Mouse (Mus musculus): ENCODE data around the gene Pitpna. TPM values are rescaled to one million over a fixed set of nuclear protein-coding genes. Genes with fewer than 3 reads are reported as not detected.

Gene Pitpna
- polyA plus RNA-seq, 1 experiment from 2014 or later = 107 TPM

DNA sequence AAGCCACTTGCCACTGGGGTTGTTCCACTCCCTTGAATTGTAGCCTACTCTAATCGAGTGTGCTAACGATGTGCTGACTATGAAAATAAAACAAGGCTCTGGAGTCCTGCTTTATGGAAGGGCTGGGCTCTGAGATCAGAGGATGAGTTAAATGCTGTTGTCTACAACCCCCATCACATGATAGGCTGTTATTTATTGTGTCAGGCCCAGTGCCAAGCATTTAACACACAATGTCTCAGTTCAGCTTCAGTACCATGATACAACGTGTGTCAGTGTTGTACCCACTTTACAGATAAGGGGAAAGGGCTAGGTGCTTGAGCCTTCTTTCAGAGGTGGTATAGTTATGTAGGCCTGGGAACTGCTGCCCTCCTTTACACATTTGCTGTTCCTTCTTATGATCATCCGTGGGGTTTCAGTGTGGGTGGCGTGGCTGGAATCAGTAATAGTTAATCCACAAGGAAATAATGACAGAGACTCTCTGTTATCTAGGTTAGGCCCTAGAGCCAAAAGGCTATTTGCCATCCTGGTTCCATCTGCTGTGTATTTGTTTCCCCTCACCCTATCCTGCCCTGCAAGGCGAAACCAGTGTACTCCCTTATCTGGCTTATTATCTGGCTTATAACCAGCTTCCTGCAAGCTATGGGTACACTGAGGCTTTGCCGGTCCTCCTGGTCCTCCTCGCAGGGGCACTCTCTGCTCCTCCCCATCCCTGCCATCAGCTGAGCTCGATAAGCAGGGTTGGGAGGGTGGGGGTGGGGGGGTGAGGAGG, 20.4 kb upstream of the Pitpna start:
- H3K4me1 ChIP-seq = peaks cover 7% of the 10 kb centered on the region
- H3K27ac ChIP-seq (replicated peaks) = no peak overlapping the region
- no peaks in the 10 kb centered on the region for H3K9me3 ChIP-seq
- H3K4me3 ChIP-seq = no peak overlapping the region
- H3K36me3 ChIP-seq = peaks cover 41% of the 10 kb centered on the region
- H3K27me3 ChIP-seq = no peaks in the 10 kb centered on the region
- H3K9ac ChIP-seq (replicated peaks) = no peak overlapping the region
- no peak overlapping the region for H3K4me2 ChIP-seq (replicated peaks)
- WGBS = 72% methylated on average over 9 of the region's 9 CpGs
- ATAC-seq (ENCODE audit: low FRiP score, low read depth) = no peak

DNA sequence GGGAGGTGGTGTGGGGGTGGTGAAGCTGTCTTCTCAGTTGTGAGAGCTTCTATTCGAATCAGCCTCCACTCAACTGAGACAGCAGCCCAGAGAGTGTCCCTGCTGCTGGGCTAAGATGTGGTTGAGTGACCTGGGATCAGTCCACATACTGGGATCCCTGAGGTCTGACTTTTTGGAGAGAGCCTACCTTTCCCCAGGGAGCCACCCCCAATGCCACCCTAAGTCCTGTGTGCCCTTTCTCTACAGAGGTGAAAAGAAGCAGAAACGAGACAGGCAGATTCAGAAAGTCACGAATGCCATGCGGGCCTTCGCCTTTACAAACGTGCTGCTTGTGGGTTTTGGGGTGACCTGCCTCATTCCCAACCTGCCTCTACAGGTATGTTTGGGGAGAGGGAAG, 19.8 kb upstream of the Pitpna start:
- WGBS = 76% methylated on average over 6 of the region's 6 CpGs

DNA sequence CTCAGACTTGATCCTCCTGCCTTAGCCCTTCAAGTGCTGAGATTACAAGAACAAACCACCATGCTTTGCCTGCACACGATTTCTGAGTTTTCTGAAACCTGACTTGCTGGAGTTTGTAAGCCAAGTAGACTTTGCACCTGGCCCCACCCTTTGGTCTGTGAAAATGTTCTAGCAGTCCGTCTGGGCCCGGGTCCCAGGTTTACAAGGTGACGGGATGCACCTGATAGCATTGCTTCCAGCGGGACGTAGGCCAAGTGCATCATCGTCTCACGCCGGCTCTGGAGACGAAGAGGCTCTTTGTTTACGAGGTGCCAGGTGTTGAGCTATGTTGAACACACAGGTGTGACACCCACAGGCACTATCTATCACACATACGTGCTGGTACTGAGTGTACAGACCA, 18.9 kb upstream of the Pitpna start:
- ATAC-seq (ENCODE audit: low FRiP score, low read depth) = no peak
- 94% methylated on average over 12 of the region's 12 CpGs for WGBS
- Histone ChIP-seq H3K4me3 (no peak overlapping the region), H3K27me3 (no peaks in the 10 kb centered on the region), H3K36me3 (peaks cover 29% of the 10 kb centered on the region), H3K4me1 (peaks cover 15% of the 10 kb centered on the region), H3K4me2 (replicated peaks) (no peak overlapping the region), H3K9me3 (no peaks in the 10 kb centered on the region), H3K27ac (replicated peaks) (no peak overlapping the region), H3K9ac (replicated peaks) (no peak overlapping the region)

More for the DNA sequence above, 19.8 kb upstream of the Pitpna start:
- H3K9me3 ChIP-seq = no peaks in the 10 kb centered on the region
- H3K4me3 ChIP-seq = no peak overlapping the region
- no peak overlapping the region for H3K9ac ChIP-seq (replicated peaks)
- H3K27ac ChIP-seq (replicated peaks) = no peak overlapping the region
- peaks cover 35% of the 10 kb centered on the region for H3K36me3 ChIP-seq
- no peak for ATAC-seq (ENCODE audit: low FRiP score, low read depth)
- no peaks in the 10 kb centered on the region for H3K27me3 ChIP-seq
- no peak overlapping the region for H3K4me2 ChIP-seq (replicated peaks)
- H3K4me1 ChIP-seq = peaks cover 13% of the 10 kb centered on the region

DNA sequence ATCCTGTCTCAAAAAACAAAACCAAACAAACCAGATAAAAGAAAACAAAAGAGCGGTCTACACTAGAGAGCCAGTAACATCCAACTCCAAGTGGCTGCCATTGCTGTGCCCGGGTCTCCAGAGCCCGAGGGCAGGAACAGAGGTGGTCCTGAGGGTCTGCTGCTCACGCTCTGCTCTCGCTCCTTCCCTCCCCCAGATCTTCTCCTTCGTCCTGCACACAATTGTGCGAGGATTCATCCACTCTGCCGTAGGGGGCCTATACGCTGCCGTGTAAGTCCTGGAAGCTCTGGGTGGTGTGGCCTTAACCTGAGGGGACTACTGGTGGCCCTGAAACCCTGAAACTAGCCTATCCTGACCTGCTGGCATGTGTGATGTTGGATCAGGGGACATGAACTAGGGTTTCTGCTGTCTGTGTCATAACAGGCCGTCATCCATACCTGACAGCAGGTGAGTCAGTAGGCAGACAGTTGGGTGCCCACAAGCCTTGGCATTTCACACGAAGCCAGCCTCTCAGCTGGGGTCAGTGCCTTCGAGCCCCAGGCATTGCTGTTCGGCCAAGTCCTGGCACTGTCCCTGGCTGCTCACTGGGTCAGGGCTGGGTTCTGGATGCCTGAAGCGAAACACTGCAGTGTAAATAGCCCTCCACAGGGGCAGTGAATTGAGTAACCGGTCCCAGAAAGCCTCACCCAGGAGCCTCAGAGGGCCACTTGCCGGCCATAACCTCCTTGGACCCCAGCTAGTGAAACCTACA, 17.3 kb upstream of the Pitpna start:
- Histone ChIP-seq H3K4me3 (no peak overlapping the region), H3K4me1 (peaks cover 15% of the 10 kb centered on the region), H3K9ac (replicated peaks) (no peak overlapping the region), H3K4me2 (replicated peaks) (no peak overlapping the region), H3K36me3 (peaks cover 27% of the 10 kb centered on the region), H3K9me3 (no peaks in the 10 kb centered on the region), H3K27me3 (no peaks in the 10 kb centered on the region), H3K27ac (replicated peaks) (no peak overlapping the region)
- 92% methylated on average over 17 of the region's 17 CpGs for WGBS
- ATAC-seq (ENCODE audit: low FRiP score, low read depth) = no peak

DNA sequence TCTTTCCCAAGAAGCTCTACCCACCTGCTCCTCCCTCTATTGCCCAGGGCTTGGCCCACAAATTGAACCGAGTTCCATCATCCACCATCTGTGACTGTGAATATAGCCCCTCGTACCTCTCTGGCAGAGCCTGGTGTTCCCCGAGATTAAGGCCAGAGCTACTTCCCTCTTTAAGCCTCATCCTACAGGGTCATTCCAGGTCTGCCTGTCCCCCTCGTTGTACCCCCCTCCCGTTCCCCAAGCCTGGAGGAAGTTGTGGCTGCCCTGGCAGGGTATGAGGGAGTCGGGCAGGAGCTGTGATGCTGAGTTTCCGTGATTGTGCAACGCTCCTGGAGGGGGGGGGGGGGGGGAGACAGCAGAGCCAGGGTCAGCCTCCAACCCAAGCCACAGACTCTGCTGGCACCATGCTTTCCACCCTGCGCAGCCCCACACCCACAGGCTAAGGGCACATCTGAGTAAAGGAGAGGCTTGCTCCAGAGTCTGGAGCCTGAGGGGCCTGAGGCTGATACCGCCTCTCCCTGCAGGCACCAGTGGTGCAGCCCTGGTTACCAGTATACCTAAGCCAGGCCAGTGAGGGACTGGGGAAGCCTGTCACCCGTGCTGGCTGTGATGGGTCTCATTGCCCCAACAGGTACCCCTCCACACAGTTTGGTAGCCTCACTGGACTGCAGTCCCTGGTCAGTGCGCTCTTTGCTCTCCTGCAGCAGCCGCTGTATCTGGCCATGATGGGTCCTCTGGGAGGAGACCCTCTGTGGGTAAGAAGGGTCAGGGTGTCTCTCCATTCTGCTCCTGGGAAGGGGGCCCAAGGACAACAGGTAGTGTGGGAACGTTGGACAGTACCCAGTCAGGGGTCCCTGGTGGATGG, 16.5 kb upstream of the Pitpna start:
- peaks cover 15% of the 10 kb centered on the region for H3K4me1 ChIP-seq
- no peak overlapping the region for H3K27ac ChIP-seq (replicated peaks)
- peak overlapping the region; percentile 20; the same call in 1 of the 2 replicates for H3K9ac ChIP-seq (replicated peaks)
- no peak overlapping the region for H3K4me2 ChIP-seq (replicated peaks)
- no peak for ATAC-seq (ENCODE audit: low FRiP score, low read depth)
- H3K4me3 ChIP-seq = no peak overlapping the region
- peaks cover 25% of the 10 kb centered on the region for H3K36me3 ChIP-seq
- no peaks in the 10 kb centered on the region for H3K27me3 ChIP-seq
- no peaks in the 10 kb centered on the region for H3K9me3 ChIP-seq
- 80% methylated on average over 13 of the region's 14 CpGs for WGBS

DNA sequence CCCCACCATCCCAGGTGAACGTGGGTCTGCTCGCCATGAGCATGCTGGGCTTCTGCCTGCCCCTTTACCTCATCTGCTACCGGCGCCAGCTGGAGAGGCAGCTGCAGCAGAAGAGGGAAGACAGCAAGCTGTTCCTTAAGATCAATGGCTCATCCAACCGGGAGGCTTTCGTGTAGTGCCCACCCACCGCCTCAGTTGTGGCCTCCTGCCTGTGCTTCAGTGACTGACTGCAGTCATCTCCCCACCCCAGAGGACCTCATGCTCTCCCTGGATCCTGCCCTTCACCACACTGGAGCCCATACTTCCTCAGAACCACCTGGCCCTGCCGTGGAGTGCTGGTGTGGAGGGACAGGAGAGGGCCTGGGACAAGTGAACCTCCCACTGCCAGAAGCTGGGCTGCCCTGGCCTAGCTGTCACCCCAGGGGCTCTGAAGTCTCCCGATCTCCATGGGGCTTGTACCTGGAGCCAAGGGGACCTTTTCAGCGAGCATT, 15.6 kb upstream of the Pitpna start:
- 0 out of 2 replicates have a peak, but pooled peaks have one; percentile 20 for ATAC-seq (ENCODE audit: low FRiP score, low read depth)
- WGBS = 7% methylated on average over 10 of the region's 10 CpGs
- H3K36me3 ChIP-seq = peaks cover 17% of the 10 kb centered on the region

DNA sequence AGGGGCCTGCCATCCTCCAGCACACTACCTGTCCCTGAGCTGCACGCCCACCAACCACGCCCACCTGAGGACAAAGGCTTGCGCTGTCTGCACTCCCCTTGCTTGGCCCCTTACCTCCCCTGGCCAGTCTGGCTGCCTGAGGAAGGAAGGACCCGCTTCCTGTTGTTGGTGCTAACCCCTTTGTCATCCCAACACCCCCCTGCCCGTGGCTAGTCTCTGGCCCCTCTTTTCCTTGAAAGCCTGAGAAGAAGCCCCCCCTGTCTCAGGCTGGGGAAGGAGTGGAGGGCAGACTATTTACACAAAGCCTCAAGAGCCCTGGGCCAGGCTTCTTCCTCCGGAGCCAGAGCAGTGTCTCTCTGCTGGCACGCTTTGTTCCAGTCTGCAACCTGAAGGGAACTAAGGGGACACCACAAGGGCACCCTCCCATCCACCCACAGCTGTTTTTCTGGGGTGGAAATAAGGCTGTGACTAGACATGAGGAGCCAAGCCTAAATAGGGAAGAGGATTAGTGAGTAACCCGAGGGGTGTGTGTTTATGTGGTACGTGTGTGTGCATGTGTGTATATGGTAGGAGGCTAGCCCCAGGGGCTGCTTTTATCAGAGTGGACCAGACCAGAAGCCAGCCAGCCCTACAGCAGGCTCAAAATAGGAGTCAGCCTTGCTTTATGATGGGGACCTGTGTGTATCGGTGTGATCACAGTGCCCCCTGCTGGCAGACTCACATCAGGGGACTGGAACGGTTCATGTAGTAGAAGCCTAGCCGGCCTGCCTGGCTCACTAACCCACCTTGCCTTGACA, 14.8 kb upstream of the Pitpna start:
- Histone ChIP-seq H3K27ac (replicated peaks) (peak overlapping the region; percentile 80), H3K4me2 (replicated peaks) (peak overlapping the region; percentile 2; the same call in 1 of the 2 replicates), H3K4me1 (peaks cover 15% of the 10 kb centered on the region), H3K9ac (replicated peaks) (peak overlapping the region; percentile 20; the same call in 1 of the 2 replicates), H3K4me3 (no peak overlapping the region), H3K36me3 (peaks cover 15% of the 10 kb centered on the region), H3K27me3 (no peaks in the 10 kb centered on the region), H3K9me3 (no peaks in the 10 kb centered on the region)
- peak; percentile 88 for ATAC-seq (ENCODE audit: low FRiP score, low read depth)
- WGBS = 10% methylated on average over 12 of the region's 12 CpGs

More for the DNA sequence above, 15.6 kb upstream of the Pitpna start:
- Histone ChIP-seq H3K27ac (replicated peaks) (peak overlapping the region; percentile 80), H3K27me3 (no peaks in the 10 kb centered on the region), H3K9me3 (no peaks in the 10 kb centered on the region), H3K9ac (replicated peaks) (peak overlapping the region; percentile 20; the same call in 1 of the 2 replicates), H3K4me2 (replicated peaks) (peak overlapping the region; percentile 2; the same call in 1 of the 2 replicates), H3K4me3 (no peak overlapping the region), H3K4me1 (peaks cover 15% of the 10 kb centered on the region)

DNA sequence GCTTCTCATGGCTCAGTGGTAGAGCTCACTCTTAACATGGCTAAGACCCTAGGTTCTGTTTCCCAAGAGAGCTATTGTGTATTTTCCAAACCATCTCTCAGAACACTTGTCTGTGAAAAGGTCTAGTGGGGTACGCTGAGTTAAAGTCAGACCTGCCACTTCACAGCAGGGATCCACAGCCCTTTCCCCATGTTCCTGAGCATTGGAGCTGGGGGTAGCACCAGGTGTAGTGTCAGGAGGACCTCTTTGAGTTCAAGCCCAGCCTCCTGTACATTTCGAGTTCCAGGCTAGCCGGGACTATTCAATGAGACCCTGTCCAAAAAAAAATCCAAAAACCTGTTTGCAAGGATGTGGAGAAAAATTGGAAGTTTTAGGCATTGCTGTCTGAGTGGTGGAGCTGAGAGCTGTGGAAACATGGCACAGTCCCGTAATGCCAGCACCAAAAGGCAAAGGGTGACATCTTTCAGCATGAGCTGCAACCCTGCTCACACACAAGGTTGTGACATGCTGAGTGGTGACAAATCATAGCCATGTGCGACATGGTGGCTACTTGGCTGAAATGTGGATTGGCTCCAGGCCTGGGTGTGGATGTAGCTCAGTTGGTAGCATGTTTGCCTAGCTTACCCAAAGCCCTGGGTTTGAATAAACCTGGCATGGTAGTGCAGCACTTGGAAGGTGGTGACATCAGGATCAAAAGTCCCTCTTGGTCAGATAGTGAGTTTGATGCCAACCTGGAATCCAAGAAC, 13.3 kb upstream of the Pitpna start:
- Histone ChIP-seq H3K27ac (replicated peaks) (no peak overlapping the region), H3K9ac (replicated peaks) (no peak overlapping the region), H3K4me1 (peaks cover 15% of the 10 kb centered on the region), H3K9me3 (no peaks in the 10 kb centered on the region), H3K27me3 (no peaks in the 10 kb centered on the region), H3K4me2 (replicated peaks) (no peak overlapping the region), H3K36me3 (0 out of 2 replicates have a peak, but pooled peaks cover under 1% of the 10 kb centered on the region), H3K4me3 (no peak overlapping the region)
- 86% methylated on average over 5 of the region's 5 CpGs for WGBS
- ATAC-seq (ENCODE audit: low FRiP score, low read depth) = no peak

DNA sequence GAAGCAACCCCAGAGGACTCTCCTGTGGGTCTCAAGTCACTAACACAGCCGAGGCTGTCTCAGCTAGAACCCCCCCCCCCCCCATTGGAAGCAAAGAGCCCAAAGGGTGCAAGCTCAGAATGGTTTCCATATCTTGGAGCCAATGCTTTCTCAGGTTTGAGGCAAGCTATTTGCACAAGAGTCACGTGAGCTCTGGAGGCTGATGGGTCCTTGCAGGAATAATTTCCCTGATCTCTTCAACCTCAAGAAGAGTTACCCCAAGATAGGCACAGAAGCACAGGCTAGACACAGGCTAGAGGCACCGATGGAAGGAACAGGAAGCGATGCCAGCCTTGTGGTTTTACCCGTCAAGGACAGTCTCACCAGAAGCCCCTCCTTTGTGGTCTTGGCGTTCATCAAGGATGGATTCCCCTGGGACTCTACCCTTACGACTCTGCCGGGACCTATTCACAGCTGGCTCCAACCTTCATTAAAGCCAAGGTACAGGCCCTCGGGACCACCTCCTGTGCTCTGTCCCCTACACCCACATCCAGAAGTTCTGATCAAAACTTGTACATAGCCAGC, 12.3 kb upstream of the Pitpna start:
- Histone ChIP-seq H3K9me3 (no peaks in the 10 kb centered on the region), H3K4me2 (replicated peaks) (no peak overlapping the region), H3K4me1 (peaks cover 15% of the 10 kb centered on the region), H3K36me3 (no peaks in the 10 kb centered on the region), H3K27me3 (no peaks in the 10 kb centered on the region), H3K27ac (replicated peaks) (no peak overlapping the region), H3K4me3 (no peak overlapping the region), H3K9ac (replicated peaks) (no peak overlapping the region)
- 75% methylated on average over 9 of the region's 9 CpGs for WGBS
- ATAC-seq (ENCODE audit: low FRiP score, low read depth) = no peak

DNA sequence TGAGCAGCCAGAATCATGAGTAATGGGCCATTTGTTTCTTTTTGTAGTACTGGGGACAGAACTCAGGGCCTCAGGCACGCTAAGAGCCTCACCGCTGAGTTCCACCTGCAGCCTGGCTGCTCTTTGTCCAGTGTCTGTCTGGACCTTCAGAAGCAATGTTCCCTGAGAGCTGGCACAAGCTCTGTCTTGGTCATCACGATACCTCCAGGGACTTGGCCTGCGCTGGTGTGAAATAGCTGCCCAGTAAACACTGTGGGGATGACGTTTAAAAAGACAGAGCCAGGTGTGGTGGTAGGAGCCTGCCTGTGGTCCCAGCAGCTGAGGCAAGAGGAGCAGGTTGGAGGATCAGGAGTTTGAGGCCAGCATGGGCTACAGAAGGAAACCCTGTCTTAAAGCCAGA, 9.3 kb upstream of the Pitpna start:
- Histone ChIP-seq H3K9ac (replicated peaks) (no peak overlapping the region), H3K27ac (replicated peaks) (no peak overlapping the region), H3K27me3 (no peaks in the 10 kb centered on the region), H3K4me2 (replicated peaks) (no peak overlapping the region), H3K9me3 (no peaks in the 10 kb centered on the region), H3K4me1 (no peaks in the 10 kb centered on the region), H3K36me3 (no peaks in the 10 kb centered on the region), H3K4me3 (no peak overlapping the region)
- WGBS = 84% methylated on average over 5 of the region's 5 CpGs
- ATAC-seq (ENCODE audit: low FRiP score, low read depth) = no peak
